Mouse (Mus musculus) midbrain, postnatal 0 days (tissue): Measurements from ENCODE around the gene Sost. TPM values are rescaled to one million over a fixed set of nuclear protein-coding genes. Genes with fewer than 3 reads are reported as not detected.

Experiments
- ATAC-seq: fragments of 200-750 bp; cut with Nextera tagmentation; 2 replicates; pipeline ENCODE4 v1.8.0; 2017; ENCODE audit warnings: moderate number of reproducible peaks, mild to moderate bottlenecking, moderate TSS enrichment, moderate library complexity; ENCODE audit not compliant: low FRiP score
- DNase-seq: peaks from one replicate; pipeline ENCODE4 v3.0.0-alpha.2; 2015; ENCODE audit warnings: low spot score
- H3K27ac ChIP-seq: fragments of 300-500 bp; sonication (generic); 2 replicates; pipeline ENCODE4 v1.5.1; 2014; ENCODE audit warnings: low read depth, mild to moderate bottlenecking, low read length, mixed read lengths
- H3K27me3 ChIP-seq: fragments of 300-500 bp; sonication (generic); 2 replicates; pipeline ENCODE4 v1.6.1; 2014; ENCODE audit warnings: low read length, control low read depth, mixed read lengths; ENCODE audit not compliant: insufficient read depth
- H3K36me3 ChIP-seq: fragments of 300-500 bp; sonication (generic); 2 replicates; pipeline ENCODE4 v1.6.1; 2014; ENCODE audit warnings: low read length, control low read depth, mixed read lengths; ENCODE audit not compliant: insufficient read depth
- H3K4me1 ChIP-seq: fragments of 300-500 bp; sonication (generic); 2 replicates; pipeline ENCODE4 v1.6.1; 2014; ENCODE audit warnings: mild to moderate bottlenecking, control low read depth, antibody characterized with exemption, low read length, mixed read lengths; ENCODE audit not compliant: insufficient read depth
- H3K4me2 ChIP-seq: fragments of 300-500 bp; sonication (generic); 2 replicates; pipeline ENCODE4 v1.6.1; 2014; ENCODE audit warnings: low read depth, mild to moderate bottlenecking, low read length, mixed read lengths; ENCODE audit not compliant: poor library complexity, severe bottlenecking
- H3K4me3 ChIP-seq: fragments of 300-500 bp; sonication (generic); 2 replicates; pipeline ENCODE4 v1.5.1; 2014; ENCODE audit warnings: low read depth, mild to moderate bottlenecking, low read length, moderate library complexity
- H3K9ac ChIP-seq: fragments of 300-500 bp; sonication (generic); replicated peaks from 2 replicates; pipeline ENCODE4 v1.6.1; 2014; ENCODE audit warnings: mild to moderate bottlenecking, low read length, moderate library complexity, mixed read lengths; ENCODE audit not compliant: poor library complexity, severe bottlenecking
- H3K9me3 ChIP-seq: fragments of 300-500 bp; sonication (generic); 2 replicates; pipeline ENCODE4 v1.6.1; 2016; ENCODE audit warnings: low read length, control low read depth
- CTCF ChIP-seq: IDR thresholded peaks from 2 replicates; pipeline ENCODE4 v1.5.1; 2016; ENCODE audit warnings: antibody characterized with exemption, mild to moderate bottlenecking
- WGBS: fragments of 180-500 bp; shearing (Covaris S2); extraction: QIAGEN DNeasy Blood & Tissue Kit; methylation state at CpG from one replicate; pipeline ENCODE4 v1.1.7; 2014; 5-methylcytosine and 5-hydroxymethylcytosine counted together
- polyA plus RNA-seq: library from polyadenylated mRNA; unstranded; fragments of >200 nt; fragmentation: Nextera tagmentation; extraction: Ambion mirVana; gene quantifications from 2 replicates; pipeline ENCODE4 v1.2.1, GENCODE M21; 2015
- total RNA-seq: library from RNA; depleted of rRNA; stranded (reverse); fragments of >200 nt; gene quantifications from 2 replicates; pipeline ENCODE4 v1.2.3, GENCODE M21; 2014; rRNA removed

Gene Sost
- total and polyA plus RNA-seq, 2 experiments from 2014 or later = 0.11 to 0.12 TPM

DNA sequence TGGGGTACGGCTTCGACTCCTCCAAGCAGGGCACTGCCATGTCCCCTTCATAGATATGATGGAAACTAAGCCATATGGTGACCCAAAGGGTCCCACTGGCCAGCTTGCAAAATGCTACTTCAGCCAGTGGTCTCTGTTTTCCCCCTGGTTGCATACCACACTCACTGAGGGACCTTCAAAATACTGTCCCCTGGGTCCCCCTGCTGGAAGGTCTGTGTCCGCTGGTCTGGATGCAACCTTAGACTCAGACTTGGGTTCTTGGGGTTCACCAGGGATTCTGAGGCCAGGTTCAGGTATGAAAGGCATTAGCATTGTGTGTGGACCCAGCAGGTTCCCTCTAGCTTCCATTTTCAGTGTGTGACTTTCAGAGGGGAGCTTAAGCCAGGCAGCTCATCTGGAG lies 50.0 kb downstream of the Sost start:
- ATAC-seq (no peak), DNase-seq (no peak)
- Histone ChIP-seq H3K27ac (no peak overlapping the region), H3K4me2 (no peak overlapping the region), H3K36me3 (no peaks in the 10 kb centered on the region), H3K27me3 (peaks cover 17% of the 10 kb centered on the region), H3K4me1 (no peaks in the 10 kb centered on the region), H3K4me3 (no peak overlapping the region), H3K9me3 (no peaks in the 10 kb centered on the region), H3K9ac (no peak overlapping the region)
- WGBS = 67% methylated on average over 3 of the region's 3 CpGs
- peak; percentile 36 for TF ChIP-seq CTCF

DNA sequence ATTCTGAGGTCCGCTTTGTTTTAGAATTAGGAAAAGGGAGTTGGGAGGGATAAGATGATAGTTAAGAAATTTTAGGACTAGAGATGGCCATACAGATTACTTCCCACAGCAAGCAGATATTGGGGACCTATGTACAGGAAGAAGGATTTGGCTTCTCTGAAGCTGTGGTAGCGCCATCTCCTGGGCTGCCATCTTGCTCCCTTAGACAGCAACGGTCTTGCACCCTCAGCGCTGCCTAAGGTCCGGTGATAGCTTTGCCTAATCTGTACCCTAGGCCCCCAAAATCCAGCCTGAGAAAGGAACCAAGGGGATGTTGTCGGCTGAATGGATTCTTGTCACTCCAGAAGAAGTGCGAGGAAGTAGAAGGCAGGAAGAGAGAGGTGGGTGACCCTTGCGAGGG lies 53.2 kb downstream of the Sost start:
- Histone ChIP-seq H3K4me1 (no peaks in the 10 kb centered on the region), H3K27ac (no peak overlapping the region), H3K4me2 (no peak overlapping the region), H3K4me3 (no peak overlapping the region), H3K9ac (no peak overlapping the region), H3K27me3 (peaks cover 15% of the 10 kb centered on the region), H3K36me3 (no peaks in the 10 kb centered on the region), H3K9me3 (no peaks in the 10 kb centered on the region)
- TF ChIP-seq CTCF = peak; percentile 26; the same call in 1 of the 2 replicates
- no peak for DNase-seq
- no peak for ATAC-seq
- WGBS = 72% methylated on average over 8 of the region's 8 CpGs

Other genes with a start within 250 kb of the Sost start
- 25.7 and 28.5 TPM in 2 replicates for gene Dhx8, start 234.1 kb downstream of the Sost start, total RNA-seq
- 22.2 and 30.6 TPM in 2 replicates for gene Dhx8, start 234.1 kb downstream of the Sost start, polyA plus RNA-seq
- gene Etv4, start 181.6 kb downstream of the Sost start, total RNA-seq = 25.6 and 30.4 TPM in 2 replicates
- gene Etv4, start 181.6 kb downstream of the Sost start, polyA plus RNA-seq = 18.4 and 18.5 TPM in 2 replicates
- gene Meox1, start 72.6 kb downstream of the Sost start, total RNA-seq = 0.66 and 1.0 TPM in 2 replicates
- gene Meox1, start 72.6 kb downstream of the Sost start, polyA plus RNA-seq = 0.83 and 1.2 TPM in 2 replicates
- gene Cfap97d1, start 17.3 kb upstream of the Sost start, total RNA-seq = not detected in 2 replicates
- not detected in 2 replicates for gene Cfap97d1, start 17.3 kb upstream of the Sost start, polyA plus RNA-seq
- 36.3 and 54.3 TPM in 2 replicates for gene Dusp3, start 20.0 kb upstream of the Sost start, total RNA-seq
- gene Dusp3, start 20.0 kb upstream of the Sost start, polyA plus RNA-seq = 44.1 and 48.5 TPM in 2 replicates
- 68.2 and 71.9 TPM in 2 replicates for gene Mpp3, start 61.4 kb upstream of the Sost start, total RNA-seq
- gene Mpp3, start 61.4 kb upstream of the Sost start, polyA plus RNA-seq = 53.9 and 54.7 TPM in 2 replicates
- gene Cd300lg, start 74.5 kb upstream of the Sost start, total RNA-seq = 0.14 TPM in 1 of 2 replicates, not detected in the other
- gene Cd300lg, start 74.5 kb upstream of the Sost start, polyA plus RNA-seq = 0.25 TPM in 2 replicates
- 59.1 and 68.4 TPM in 2 replicates for gene Mpp2, start 121.5 kb upstream of the Sost start, total RNA-seq
- 33.9 and 40.7 TPM in 2 replicates for gene Mpp2, start 121.5 kb upstream of the Sost start, polyA plus RNA-seq
- not detected in 2 replicates for gene Ppy, start 134.3 kb upstream of the Sost start, total RNA-seq
- not detected in 2 replicates for gene Ppy, start 134.3 kb upstream of the Sost start, polyA plus RNA-seq
- gene Pyy, start 140.8 kb upstream of the Sost start, total RNA-seq = not detected in 2 replicates
- not detected in 2 replicates for gene Pyy, start 140.8 kb upstream of the Sost start, polyA plus RNA-seq
- 0.14 and 0.16 TPM in 2 replicates for gene Nags, start 178.5 kb upstream of the Sost start, total RNA-seq
- gene Nags, start 178.5 kb upstream of the Sost start, polyA plus RNA-seq = 0.09 and 0.11 TPM in 2 replicates
- gene Tmem101, start 189.4 kb upstream of the Sost start, total RNA-seq = 35.2 and 41.1 TPM in 2 replicates
- 42.4 and 44.4 TPM in 2 replicates for gene Tmem101, start 189.4 kb upstream of the Sost start, polyA plus RNA-seq
- 77.7 and 86.2 TPM in 2 replicates for gene Lsm12, start 218.3 kb upstream of the Sost start, total RNA-seq
- gene Lsm12, start 218.3 kb upstream of the Sost start, polyA plus RNA-seq = 130 and 147 TPM in 2 replicates
- 43.1 and 68.5 TPM in 2 replicates for gene G6pc3, start 222.6 kb upstream of the Sost start, total RNA-seq
- gene G6pc3, start 222.6 kb upstream of the Sost start, polyA plus RNA-seq = 42.0 and 48.7 TPM in 2 replicates